21 mouse cellular contexts compared by ENCODE assay signal in genomic region chr8:106431088-106431487, GRCm38 (mm10). TPM values are rescaled to one million over a fixed set of nuclear protein-coding genes. Genes with fewer than 3 reads are reported as not detected.
A peak's percentile ranks its signal among the peaks of the same experiment; 100 is the strongest.
DNase-seq lines count a peak whose midpoint lies in the region; ATAC-seq and TF ChIP-seq lines count a peak whose summit lies in the region.
"Had no signal": no experiment of that assay in that cellular context is flagged by ENCODE, and none has a peak within 500 bp of the region (broad histone marks: within the 10 kb centered on the region; RNA-seq: fewer than 3 reads in every experiment).

No protein-coding gene starts in this region.

- 0 out of 2 replicates have a peak, but pooled peaks have one; percentile 14 for ATAC-seq in heart, embryonic 15.5 days (replicated peaks; ENCODE audit: insufficient number of reproducible peaks, insufficient read depth, low FRiP score, low read depth)
- ATAC-seq in stomach, embryonic 15.5 days (ENCODE audit: insufficient read depth, low FRiP score, low read depth), result peak; percentile 53; the same call in 1 of the 2 replicates
- ATAC-seq in forebrain, postnatal 0 days, result no peak
- ATAC-seq: forebrain, embryonic 16.5 days; hindbrain, postnatal 0 days; Patski had no signal

- 0 out of 2 replicates have a peak, but pooled peaks have one; percentile 30 for TF ChIP-seq EP300 in ES-Bruce4 (IDR thresholded peaks at IDR 0.05; ENCODE audit: insufficient read depth, low read depth, low read length)

- H3K4me1 ChIP-seq in heart, embryonic 15.5 days (replicated peaks), result no peaks in the 10 kb centered on the region
- H3K4me1 ChIP-seq in ES-Bruce4 (ENCODE audit: control insufficient read depth, insufficient read depth, low read length), result no peaks in the 10 kb centered on the region
- 0 out of 2 replicates have a peak, but pooled peaks cover 10% of the 10 kb centered on the region for H3K4me1 ChIP-seq in stomach, embryonic 15.5 days
- no peaks in the 10 kb centered on the region for H3K4me1 ChIP-seq in forebrain, postnatal 0 days (ENCODE audit: insufficient read depth)
- H3K4me1 ChIP-seq: embryonic facial prominence, embryonic 13.5 days; forebrain, embryonic 12.5 days had no signal

- H3K4me2 ChIP-seq in heart, embryonic 15.5 days, result no peak overlapping the region
- 0 out of 2 replicates have a peak overlapping the region, but pooled peaks have one; percentile 21 for H3K4me2 ChIP-seq in stomach, embryonic 15.5 days
- H3K4me2 ChIP-seq in forebrain, postnatal 0 days (ENCODE audit: low read depth), result no peak overlapping the region
- H3K4me2 ChIP-seq: embryonic facial prominence, embryonic 13.5 days; forebrain, embryonic 12.5 days had no signal

- H3K36me3 ChIP-seq in heart, embryonic 15.5 days, result peaks cover 19% of the 10 kb centered on the region
- H3K36me3 ChIP-seq in ES-Bruce4 (ENCODE audit: control insufficient read depth, insufficient read depth, low read length, poor library complexity, severe bottlenecking), result no peaks in the 10 kb centered on the region
- H3K36me3 ChIP-seq in stomach, embryonic 15.5 days, result peaks cover 13% of the 10 kb centered on the region
- H3K36me3 ChIP-seq in forebrain, postnatal 0 days (ENCODE audit: insufficient read depth), result peaks cover 15% of the 10 kb centered on the region

- no peak for TF ChIP-seq CTCF in ES-Bruce4 (IDR thresholded peaks at IDR 0.05; ENCODE audit: low read depth, low read length)
- no peak for TF ChIP-seq CTCF in forebrain, postnatal 0 days (IDR thresholded peaks at IDR 0.05; ENCODE audit: low read depth)

- WGBS in heart, embryonic 15.5 days, result 37% methylated on average over 12 of the region's 12 CpGs
- WGBS in stomach, embryonic 15.5 days, result 16% methylated on average over 12 of the region's 12 CpGs
- 38% methylated on average over 12 of the region's 12 CpGs for WGBS in forebrain, postnatal 0 days

- no peak overlapping the region for H3K4me3 ChIP-seq in heart, embryonic 15.5 days
- H3K4me3 ChIP-seq in ES-Bruce4 (ENCODE audit: low read depth, low read length), result peak overlapping the region; percentile 63
- no peak overlapping the region for H3K4me3 ChIP-seq in stomach, embryonic 15.5 days (replicated peaks)
- H3K4me3 ChIP-seq in forebrain, postnatal 0 days (ENCODE audit: low read depth, low read length), result no peak overlapping the region
- H3K4me3 ChIP-seq: embryonic facial prominence, embryonic 13.5 days; forebrain, embryonic 12.5 days had no signal

- H3K27ac ChIP-seq in heart, embryonic 15.5 days, result no peak overlapping the region
- no peak overlapping the region for H3K27ac ChIP-seq in ES-Bruce4 (ENCODE audit: insufficient read depth, low read length)
- no peak overlapping the region for H3K27ac ChIP-seq in stomach, embryonic 15.5 days
- no peak overlapping the region for H3K27ac ChIP-seq in forebrain, postnatal 0 days (ENCODE audit: low read depth, low read length)
- H3K27ac ChIP-seq: embryonic facial prominence, embryonic 13.5 days; forebrain, embryonic 12.5 days; hindbrain, postnatal 0 days had no signal

- no peak for DNase-seq in heart, postnatal 36 days
- peak; percentile 64 for DNase-seq in R1 (ENCODE audit: low read depth, low spot score)
- no peak for DNase-seq in embryo, embryonic 11 days
- no peak for DNase-seq in cerebellum, postnatal 4 days (ENCODE audit: low spot score in 2 of 2)
- DNase-seq in forebrain, postnatal 0 days, result no peak
- DNase-seq: adrenal gland, adult 8-10 months; adrenal gland, postnatal 36 days; cerebellum, adult 11 months; cerebellum, adult 8-10 months; cerebellum, postnatal 14 days; gastrocnemius, postnatal 14 days; heart, postnatal 14 days; kidney, adult 18-20 months had no signal

- peaks cover 17% of the 10 kb centered on the region; the same call in 1 of the 2 replicates for H3K27me3 ChIP-seq in heart, embryonic 15.5 days
- H3K27me3 ChIP-seq in ES-Bruce4 (ENCODE audit: control insufficient read depth, insufficient read depth, low read length, poor library complexity, severe bottlenecking), result no peaks in the 10 kb centered on the region
- no peaks in the 10 kb centered on the region for H3K27me3 ChIP-seq in stomach, embryonic 15.5 days (replicated peaks)
- no peaks in the 10 kb centered on the region for H3K27me3 ChIP-seq in forebrain, postnatal 0 days (ENCODE audit: insufficient read depth, low read length)
- H3K27me3 ChIP-seq: Patski had no signal

- H3K9ac ChIP-seq in heart, embryonic 15.5 days, result no peak overlapping the region
- H3K9ac ChIP-seq in ES-Bruce4 (ENCODE audit: low read depth, poor library complexity, severe bottlenecking), result peak overlapping the region; percentile 9; the same call in 1 of the 2 replicates
- no peak overlapping the region for H3K9ac ChIP-seq in stomach, embryonic 15.5 days
- H3K9ac ChIP-seq in forebrain, postnatal 0 days, result no peak overlapping the region
- H3K9ac ChIP-seq: embryonic facial prominence, embryonic 13.5 days; forebrain, embryonic 12.5 days had no signal

- intact Hi-C loops in heart, postnatal 36 days (cut with DNase I), result loop anchor here (5.0 kb wide), 1 partner anchor 456 kb away; no protein-coding TSS in a partner anchor

- H3K9me3 ChIP-seq in heart, embryonic 15.5 days (replicated peaks), result peaks cover 7% of the 10 kb centered on the region
- H3K9me3 ChIP-seq in ES-Bruce4 (replicated peaks; ENCODE audit: control insufficient read depth, insufficient read depth, low read length, poor library complexity, severe bottlenecking), result peaks cover 2% of the 10 kb centered on the region; the same call in 1 of the 2 replicates
- peaks cover 4% of the 10 kb centered on the region; the same call in 1 of the 2 replicates for H3K9me3 ChIP-seq in stomach, embryonic 15.5 days
- 0 out of 2 replicates have a peak, but pooled peaks cover 6% of the 10 kb centered on the region for H3K9me3 ChIP-seq in forebrain, postnatal 0 days (ENCODE audit: low read length)

- no peak for TF ChIP-seq POLR2A in ES-Bruce4 (IDR thresholded peaks at IDR 0.05; ENCODE audit: insufficient read depth, low read length)

RNA-seq across cellular contexts. Expression of gene Zfp90, which starts 16.0 kb away (rescaled TPM):
- polyA plus RNA-seq in heart, embryonic 15.5 days (2015; fragmentation: Nextera tagmentation; extraction: Ambion mirVana), result 12.7 and 15.5 TPM in 2 replicates
- 1 to 10 TPM; 2.8 to 3.7 TPM for total RNA-seq in heart, postnatal 36 days (2021)
- polyA plus RNA-seq in ES-Bruce4 (2011; ENCODE audit: insufficient read depth, insufficient read length, low read depth, missing spikeins), result 7.1 and 8.0 TPM in 2 replicates
- polyA plus RNA-seq in stomach, embryonic 15.5 days (2015; fragmentation: Nextera tagmentation; extraction: Ambion mirVana), result 16.2 and 18.3 TPM in 2 replicates
- 36.7 and 39.2 TPM in 2 replicates for total RNA-seq in forebrain, postnatal 0 days (2014; rRNA removed)
- polyA plus RNA-seq in forebrain, postnatal 0 days (2015; fragmentation: Nextera tagmentation; extraction: Ambion mirVana), result 32.5 and 38.0 TPM in 2 replicates
